Mouse (Mus musculus) olfactory bulb, adult 2 months (tissue): ENCODE measurements around the gene Exosc2. TPM values are rescaled to one million over a fixed set of nuclear protein-coding genes. Genes with fewer than 3 reads are reported as not detected.

Experiments
- H3K27ac ChIP-seq: fragments of 200-500 bp; 2 replicates; pipeline ENCODE4 v1.5.1; 2012; ENCODE audit warnings: low read depth, low read length; ENCODE audit not compliant: insufficient read depth
- H3K4me1 ChIP-seq: fragments of 200-500 bp; 2 replicates; pipeline ENCODE4 v1.6.1; 2012; ENCODE audit warnings: low read length; ENCODE audit not compliant: control insufficient read depth, insufficient read depth
- H3K4me3 ChIP-seq: fragments of 200-500 bp; 2 replicates; pipeline ENCODE4 v1.5.1; 2012; ENCODE audit warnings: mild to moderate bottlenecking, low read depth, low read length, moderate library complexity; ENCODE audit not compliant: insufficient read depth
- CTCF ChIP-seq: fragments of 200-500 bp; IDR thresholded peaks from 2 replicates; pipeline ENCODE4 v1.5.1; 2012; ENCODE audit warnings: low read depth, mild to moderate bottlenecking, low read length, moderate library complexity; ENCODE audit not compliant: insufficient read depth
- POLR2A ChIP-seq: fragments of 200-500 bp; IDR thresholded peaks from 2 replicates; pipeline ENCODE4 v1.6.1; 2012; ENCODE audit warnings: mild to moderate bottlenecking, low read depth, low read length, moderate library complexity; ENCODE audit not compliant: insufficient read depth
- WGBS: fragments of 180-500 bp; shearing (Covaris S2); methylation state at CpG from one replicate; pipeline ENCODE4 v1.1.7; 2018; 5-methylcytosine and 5-hydroxymethylcytosine counted together
- polyA plus RNA-seq: library from polyadenylated mRNA; stranded (reverse); fragments of >200 nt; gene quantifications from 2 replicates; pipeline ENCODE4 v1.2.4, GENCODE M21; 2012; ENCODE audit warnings: low replicate concordance; ENCODE audit not compliant: missing spikeins, insufficient read depth, insufficient read length

Gene Exosc2
- polyA plus RNA-seq, 1 experiment = not detected

GRCm38 (mm10) chr2:31690063-31690462 lies 19.5 kb downstream of the Exosc2 start:
- 51% methylated on average over 3 of the region's 3 CpGs for WGBS
- no peak overlapping the region for H3K27ac ChIP-seq
- TF ChIP-seq POLR2A (no peak), CTCF (no peak)
- H3K4me1 ChIP-seq = peaks cover 3% of the 10 kb centered on the region
- H3K4me3 ChIP-seq = no peak overlapping the region

- no peak overlapping the region for H3K4me3 ChIP-seq
- H3K27ac ChIP-seq = no peak overlapping the region
- TF ChIP-seq POLR2A = no peak
- no peak for TF ChIP-seq CTCF
- peaks cover 3% of the 10 kb centered on the region; the same call in 1 of the 2 replicates for H3K4me1 ChIP-seq
Measured at GRCm38 (mm10) chr2:31698209-31698608, 27.7 kb downstream of the Exosc2 start.

GRCm38 (mm10) chr2:31700545-31701446 lies 30.3 kb downstream of the Exosc2 start:
- Histone ChIP-seq H3K27ac (no peak overlapping the region), H3K4me3 (no peak overlapping the region), H3K4me1 (peaks cover 6% of the 10 kb centered on the region)
- 0 out of 2 replicates have a peak, but pooled peaks have one; percentile 17 for TF ChIP-seq CTCF
- TF ChIP-seq POLR2A = no peak
- WGBS = 32% methylated on average over 7 of the region's 7 CpGs

GRCm38 (mm10) chr2:31703226-31703625 lies 32.7 kb downstream of the Exosc2 start:
- peaks cover 6% of the 10 kb centered on the region for H3K4me1 ChIP-seq
- TF ChIP-seq POLR2A (no peak), CTCF (no peak)
- no peak overlapping the region for H3K27ac ChIP-seq
- H3K4me3 ChIP-seq = no peak overlapping the region

GRCm38 (mm10) chr2:31705914-31706313 lies 35.4 kb downstream of the Exosc2 start:
- no peak for TF ChIP-seq POLR2A
- TF ChIP-seq CTCF = no peak
- Histone ChIP-seq H3K4me3 (no peak overlapping the region), H3K4me1 (peaks cover 6% of the 10 kb centered on the region), H3K27ac (no peak overlapping the region)

- no peak overlapping the region for H3K4me3 ChIP-seq
- TF ChIP-seq POLR2A = no peak
- WGBS = 83% methylated on average over 2 of the region's 2 CpGs
- H3K27ac ChIP-seq = no peak overlapping the region
- H3K4me1 ChIP-seq = peaks cover 3% of the 10 kb centered on the region
Measured at GRCm38 (mm10) chr2:31706531-31706930, 36.0 kb downstream of the Exosc2 start.

- Histone ChIP-seq H3K4me3 (no peak overlapping the region), H3K4me1 (peaks cover 5% of the 10 kb centered on the region; the same call in 1 of the 2 replicates), H3K27ac (no peak overlapping the region)
- 48% methylated on average over 2 of the region's 2 CpGs for WGBS
- TF ChIP-seq POLR2A (no peak), CTCF (no peak)
Measured at GRCm38 (mm10) chr2:31712716-31713115, 42.2 kb downstream of the Exosc2 start.

- WGBS = 74% methylated on average over 3 of the region's 3 CpGs
- TF ChIP-seq CTCF (no peak), POLR2A (no peak)
- H3K4me3 ChIP-seq = no peak overlapping the region
- H3K4me1 ChIP-seq = peaks cover 5% of the 10 kb centered on the region; the same call in 1 of the 2 replicates
- H3K27ac ChIP-seq = no peak overlapping the region
Measured at GRCm38 (mm10) chr2:31713813-31714212, 43.3 kb downstream of the Exosc2 start.

GRCm38 (mm10) chr2:31714780-31715179 lies 44.3 kb downstream of the Exosc2 start:
- H3K4me1 ChIP-seq = peaks cover 5% of the 10 kb centered on the region; the same call in 1 of the 2 replicates
- no peak for TF ChIP-seq CTCF
- TF ChIP-seq POLR2A = no peak
- H3K4me3 ChIP-seq = no peak overlapping the region
- 94% methylated on average over 4 of the region's 4 CpGs for WGBS
- no peak overlapping the region for H3K27ac ChIP-seq

GRCm38 (mm10) chr2:31715985-31716384 lies 45.5 kb downstream of the Exosc2 start:
- no peak overlapping the region for H3K4me3 ChIP-seq
- peaks cover 7% of the 10 kb centered on the region; the same call in 1 of the 2 replicates for H3K4me1 ChIP-seq
- no peak for TF ChIP-seq CTCF
- TF ChIP-seq POLR2A = no peak
- 75% methylated on average over 7 of the region's 7 CpGs for WGBS
- H3K27ac ChIP-seq = no peak overlapping the region
